Mouse (Mus musculus) liver, embryonic 13.5 days (tissue): Measurements from ENCODE around the gene Ubox5. TPM values are rescaled to one million over a fixed set of nuclear protein-coding genes. Genes with fewer than 3 reads are reported as not detected.

ENCODE experiments used
- ATAC-seq: fragments of 200-750 bp; cut with Nextera tagmentation; 2 replicates; pipeline ENCODE4 v1.8.0; 2017; ENCODE audit warnings: low read depth, mild to moderate bottlenecking, moderate number of reproducible peaks, moderate library complexity
- DNase-seq: peaks from one replicate; pipeline ENCODE4 v3.0.0; 2022
- H3K27ac ChIP-seq: fragments of 300-500 bp; sonication (generic); 2 replicates; pipeline ENCODE4 v1.5.1; 2015; ENCODE audit warnings: moderate library complexity, mild to moderate bottlenecking, inconsistent platforms
- H3K27me3 ChIP-seq: fragments of 300-500 bp; sonication (generic); 2 replicates; pipeline ENCODE4 v1.6.1; 2015; ENCODE audit warnings: mild to moderate bottlenecking, inconsistent platforms
- H3K36me3 ChIP-seq: fragments of 300-500 bp; sonication (generic); 2 replicates; pipeline ENCODE4 v1.6.1; 2015; ENCODE audit warnings: mild to moderate bottlenecking, inconsistent platforms
- H3K4me1 ChIP-seq: fragments of 300-500 bp; sonication (generic); replicated peaks from 2 replicates; pipeline ENCODE4 v1.6.1; 2015; ENCODE audit warnings: inconsistent platforms
- H3K4me2 ChIP-seq: fragments of 300-500 bp; sonication (generic); 2 replicates; pipeline ENCODE4 v1.6.1; 2015; ENCODE audit warnings: inconsistent platforms, mild to moderate bottlenecking, moderate library complexity
- H3K4me3 ChIP-seq: fragments of 300-500 bp; sonication (generic); replicated peaks from 2 replicates; pipeline ENCODE4 v1.5.1; 2015; ENCODE audit warnings: mild to moderate bottlenecking, inconsistent platforms
- H3K9ac ChIP-seq: fragments of 300-500 bp; sonication (generic); 2 replicates; pipeline ENCODE4 v1.6.1; 2015; ENCODE audit warnings: mild to moderate bottlenecking, inconsistent platforms
- H3K9me3 ChIP-seq: fragments of 300-500 bp; sonication (generic); replicated peaks from 2 replicates; pipeline ENCODE4 v1.6.1; 2016; ENCODE audit warnings: inconsistent platforms
- WGBS: fragments of 180-500 bp; shearing (Covaris S2); methylation state at CpG from one replicate; pipeline ENCODE4 v1.1.7; 2015; ENCODE audit not compliant: insufficient replicate concordance; 5-methylcytosine and 5-hydroxymethylcytosine counted together
- polyA plus RNA-seq: library from polyadenylated mRNA; unstranded; fragments of >200 nt; fragmentation: Nextera tagmentation; extraction: Ambion mirVana; gene quantifications from 2 replicates; pipeline ENCODE4 v1.2.1, GENCODE M21; 2015

Gene Ubox5
- 6.2 and 6.5 TPM in 2 replicates for polyA plus RNA-seq

GRCm38 (mm10) chr2:130629839-130630203 lies at the start of gene Ubox5, which contains the start of gene Fastkd5:
TSS of gene Ubox5 (minus strand) at chr2:130630038.
TSS of gene Fastkd5 (minus strand) at chr2:130630027.
- Histone ChIP-seq H3K27me3 (peaks cover 27% of the 10 kb centered on the region), H3K9me3 (no peaks in the 10 kb centered on the region), H3K4me1 (peaks cover 24% of the 10 kb centered on the region), H3K9ac (peak within 1 kb of the TSS; percentile 85), H3K27ac (peak within 1 kb of the TSS; percentile 69), H3K4me2 (peak within 1 kb of the TSS; percentile 87), H3K4me3 (peak within 1 kb of the TSS; percentile 74), H3K36me3 (peaks cover 31% of the 10 kb centered on the region)
- ATAC-seq (peak; percentile 88), DNase-seq (peak; percentile 75)
- under 1% methylated on average over 25 of the region's 25 CpGs for WGBS

- DNase-seq (no peak), ATAC-seq (no peak)
- 91% methylated on average over 12 of the region's 12 CpGs for WGBS
- no peak overlapping the region for H3K4me2 ChIP-seq
- no peaks in the 10 kb centered on the region for H3K27me3 ChIP-seq
- H3K9me3 ChIP-seq: no peaks in the 10 kb centered on the region
- peaks cover 96% of the 10 kb centered on the region for H3K36me3 ChIP-seq
- H3K4me3 ChIP-seq: no peak overlapping the region
- no peak overlapping the region for H3K9ac ChIP-seq
- H3K4me1 ChIP-seq: no peaks in the 10 kb centered on the region
- no peak overlapping the region for H3K27ac ChIP-seq
Measured at GRCm38 (mm10) chr2:130679154-130679553, 49.3 kb upstream of the Ubox5 start.

GRCm38 (mm10) chr2:130677211-130677610 lies 47.4 kb upstream of the Ubox5 start:
- no peak for DNase-seq
- WGBS: 81% methylated on average over 10 of the region's 10 CpGs
- Histone ChIP-seq H3K4me2 (no peak overlapping the region), H3K27me3 (no peaks in the 10 kb centered on the region), H3K9me3 (no peaks in the 10 kb centered on the region), H3K36me3 (peaks cover 97% of the 10 kb centered on the region), H3K27ac (no peak overlapping the region), H3K4me1 (no peaks in the 10 kb centered on the region), H3K4me3 (no peak overlapping the region), H3K9ac (no peak overlapping the region)
- no peak for ATAC-seq

- no peaks in the 10 kb centered on the region for H3K27me3 ChIP-seq
- peaks cover 68% of the 10 kb centered on the region for H3K4me1 ChIP-seq
- H3K4me2 ChIP-seq: peak within 1 kb of the TSS; percentile 82
- peak within 1 kb of the TSS; percentile 89 for H3K27ac ChIP-seq
- DNase-seq: peak; percentile 87
- peak; percentile 75 for ATAC-seq
- H3K9me3 ChIP-seq: no peaks in the 10 kb centered on the region
- peak within 1 kb of the TSS; percentile 86 for H3K9ac ChIP-seq
- peak within 1 kb of the TSS; percentile 79 for H3K4me3 ChIP-seq
- WGBS: under 1% methylated on average over 31 of the region's 31 CpGs
- peaks cover 23% of the 10 kb centered on the region for H3K36me3 ChIP-seq
Measured at GRCm38 (mm10) chr2:130667559-130667958, 37.7 kb upstream of the Ubox5 start, which contains the start of gene Itpa. TSS of gene Itpa (plus strand) at chr2:130667610.

- Histone ChIP-seq H3K4me3 (peak within 1 kb of the TSS; percentile 70), H3K4me1 (peaks cover 52% of the 10 kb centered on the region), H3K27me3 (no peaks in the 10 kb centered on the region), H3K36me3 (peaks cover 35% of the 10 kb centered on the region), H3K9ac (peak within 1 kb of the TSS; percentile 84), H3K9me3 (no peaks in the 10 kb centered on the region), H3K27ac (peak within 1 kb of the TSS; percentile 93), H3K4me2 (peak within 1 kb of the TSS; percentile 87)
- ATAC-seq: peak; percentile 91
- DNase-seq: peak; percentile 92
- WGBS: under 1% methylated on average over 40 of the region's 40 CpGs
Measured at GRCm38 (mm10) chr2:130664102-130664701, 34.4 kb upstream of the Ubox5 start, which contains the start of gene Ddrgk1. TSS of gene Ddrgk1 (minus strand) at chr2:130664659.

GRCm38 (mm10) chr2:130663342-130663741 lies 33.5 kb upstream of the Ubox5 start:
- Histone ChIP-seq H3K4me3 (peak overlapping the region; percentile 70), H3K4me1 (peaks cover 44% of the 10 kb centered on the region), H3K27ac (peak overlapping the region; percentile 93), H3K9me3 (no peaks in the 10 kb centered on the region), H3K4me2 (peak overlapping the region; percentile 87), H3K36me3 (peaks cover 44% of the 10 kb centered on the region), H3K9ac (peak overlapping the region; percentile 84), H3K27me3 (no peaks in the 10 kb centered on the region)
- WGBS: 88% methylated on average over 11 of the region's 11 CpGs
- no peak for ATAC-seq
- no peak for DNase-seq

GRCm38 (mm10) chr2:130658530-130658929 lies 28.7 kb upstream of the Ubox5 start:
- H3K4me2 ChIP-seq: no peak overlapping the region
- no peak overlapping the region for H3K9ac ChIP-seq
- ATAC-seq (no peak), DNase-seq (no peak)
- H3K4me1 ChIP-seq: peaks cover 61% of the 10 kb centered on the region
- no peaks in the 10 kb centered on the region for H3K27me3 ChIP-seq
- no peak overlapping the region for H3K4me3 ChIP-seq
- H3K27ac ChIP-seq: no peak overlapping the region
- H3K36me3 ChIP-seq: peaks cover 88% of the 10 kb centered on the region
- no peaks in the 10 kb centered on the region for H3K9me3 ChIP-seq
- WGBS: 91% methylated on average over 10 of the region's 10 CpGs

GRCm38 (mm10) chr2:130657541-130657940 lies 27.7 kb upstream of the Ubox5 start:
- Histone ChIP-seq H3K27ac (peak overlapping the region; percentile 90), H3K4me2 (no peak overlapping the region), H3K9me3 (no peaks in the 10 kb centered on the region), H3K4me3 (no peak overlapping the region), H3K27me3 (no peaks in the 10 kb centered on the region), H3K9ac (no peak overlapping the region), H3K36me3 (peaks cover 93% of the 10 kb centered on the region), H3K4me1 (peaks cover 58% of the 10 kb centered on the region)
- DNase-seq (no peak), ATAC-seq (no peak)
- 82% methylated on average over 6 of the region's 6 CpGs for WGBS

- peaks cover 87% of the 10 kb centered on the region for H3K36me3 ChIP-seq
- H3K4me1 ChIP-seq: peaks cover 50% of the 10 kb centered on the region
- no peak overlapping the region for H3K4me3 ChIP-seq
- peak overlapping the region; percentile 57; the same call in 1 of the 2 replicates for H3K9ac ChIP-seq
- H3K27ac ChIP-seq: peak overlapping the region; percentile 90
- DNase-seq (no peak), ATAC-seq (no peak)
- peak overlapping the region; percentile 55; the same call in 1 of the 2 replicates for H3K4me2 ChIP-seq
- 86% methylated on average over 9 of the region's 9 CpGs for WGBS
- no peaks in the 10 kb centered on the region for H3K27me3 ChIP-seq
- H3K9me3 ChIP-seq: no peaks in the 10 kb centered on the region
Measured at GRCm38 (mm10) chr2:130656536-130656935, 26.7 kb upstream of the Ubox5 start.

GRCm38 (mm10) chr2:130655660-130656339 lies 26.0 kb upstream of the Ubox5 start:
- Histone ChIP-seq H3K36me3 (peaks cover 80% of the 10 kb centered on the region), H3K27ac (peak overlapping the region; percentile 90)

GRCm38 (mm10) chr2:130653760-130654159 lies 23.9 kb upstream of the Ubox5 start:
- Histone ChIP-seq H3K27me3 (no peaks in the 10 kb centered on the region), H3K4me3 (no peak overlapping the region), H3K4me1 (peaks cover 50% of the 10 kb centered on the region), H3K4me2 (no peak overlapping the region), H3K27ac (peak overlapping the region; percentile 90), H3K9ac (peak overlapping the region; percentile 40), H3K9me3 (no peaks in the 10 kb centered on the region), H3K36me3 (peaks cover 61% of the 10 kb centered on the region)
- ATAC-seq: peak; percentile 22; the same call in 1 of the 2 replicates
- DNase-seq: no peak
- WGBS: 60% methylated on average over 1 of the region's 1 CpGs

More at GRCm38 (mm10) chr2:130655660-130656339, 26.0 kb upstream of the Ubox5 start:
- Histone ChIP-seq H3K4me3 (peak overlapping the region; percentile 10), H3K9me3 (no peaks in the 10 kb centered on the region), H3K27me3 (no peaks in the 10 kb centered on the region), H3K4me1 (peaks cover 50% of the 10 kb centered on the region), H3K4me2 (peak overlapping the region; percentile 55), H3K9ac (peak overlapping the region; percentile 57)
- ATAC-seq (peak; percentile 91), DNase-seq (peak; percentile 47)
- WGBS: 29% methylated on average over 6 of the region's 6 CpGs
